Mouse (Mus musculus) olfactory bulb, adult 2 months (tissue): ENCODE results near the gene Foxc2.

Experiments
- CTCF ChIP-seq: fragments of 200-500 bp; IDR thresholded peaks from 2 replicates; pipeline ENCODE4 v1.5.1; 2012; ENCODE audit warnings: low read depth, mild to moderate bottlenecking, low read length, moderate library complexity; ENCODE audit not compliant: insufficient read depth
- POLR2A ChIP-seq: fragments of 200-500 bp; IDR thresholded peaks from 2 replicates; pipeline ENCODE4 v1.6.1; 2012; ENCODE audit warnings: mild to moderate bottlenecking, low read depth, low read length, moderate library complexity; ENCODE audit not compliant: insufficient read depth

DNA sequence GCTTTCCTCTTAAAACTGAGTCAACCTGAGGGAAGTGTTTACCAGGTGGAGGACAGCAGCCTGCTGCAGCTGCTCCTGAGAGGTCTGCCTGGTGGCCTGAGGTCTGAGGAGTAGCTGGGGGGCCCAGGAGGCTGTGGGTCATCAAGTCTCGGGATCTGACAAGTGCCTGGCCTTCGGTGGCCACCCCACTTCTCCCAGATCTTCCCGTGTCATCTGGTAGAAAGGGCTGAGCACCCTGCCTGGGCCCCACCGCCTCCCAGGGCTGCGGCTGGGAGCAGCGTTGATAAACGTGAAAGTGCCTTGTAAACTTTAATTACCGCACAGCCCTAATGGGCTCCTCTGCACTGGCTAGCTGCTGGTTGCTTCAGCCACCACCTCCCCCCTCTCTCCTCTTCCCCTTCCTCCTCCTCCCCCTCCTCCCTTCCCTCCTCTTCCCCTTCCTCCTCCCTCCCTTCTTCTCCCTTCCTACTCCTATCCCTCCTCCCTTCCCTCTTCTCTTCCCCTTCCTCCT is 32.7 kb downstream of the Foxc2 start:
- TF ChIP-seq POLR2A (no peak), CTCF (no peak)
